Mouse (Mus musculus) cerebellum, adult 2 months (tissue): ENCODE measurements at regions not wholly inside any gene's neighbourhood (a gene's known extent, or its start where the extent isn't known, plus 50 kb on each side); places are given as distances from the start of the nearest gene placed in this dataset.

Experiments used
- CTCF ChIP-seq: fragments of 200-500 bp; IDR thresholded peaks from 2 replicates; pipeline ENCODE4 v1.5.1; 2011; ENCODE audit warnings: low read depth, mild to moderate bottlenecking, control low read depth, low read length, moderate library complexity, borderline replicate concordance; ENCODE audit not compliant: insufficient read depth
- POLR2A ChIP-seq: fragments of 200-500 bp; IDR thresholded peaks from 2 replicates; pipeline ENCODE4 v1.6.1; 2011; ENCODE audit warnings: low read length, control low read depth, borderline replicate concordance; ENCODE audit not compliant: insufficient read depth

DNA sequence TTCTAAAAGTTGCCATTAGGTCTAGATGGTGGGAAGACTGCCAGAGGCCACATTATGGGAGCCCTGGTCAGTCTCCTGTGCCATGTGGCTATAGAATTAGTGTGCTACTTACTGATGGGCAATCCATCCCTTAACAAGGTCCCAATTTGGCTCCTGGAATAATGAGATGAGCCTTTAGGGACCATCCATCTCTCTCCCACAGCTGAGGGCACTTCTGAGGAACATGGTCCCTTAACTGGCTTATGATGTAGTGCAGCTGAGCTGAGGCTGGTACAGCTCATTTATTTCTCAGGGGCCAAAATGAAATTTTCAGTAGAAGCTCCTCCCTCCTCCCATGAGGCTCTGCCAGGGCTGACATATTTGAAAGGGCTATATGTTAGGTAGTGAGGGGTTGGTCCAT is 697.9 kb downstream of the Hs3st4 start:
- TF ChIP-seq CTCF (no peak), POLR2A (no peak)
